Mouse (Mus musculus) G1E (cell line): Measurements from ENCODE around the gene Pkp3.

ENCODE experiments used
- CTCF ChIP-seq: IDR thresholded peaks from 2 replicates; pipeline ENCODE4 v1.5.1; 2012; ENCODE audit warnings: low read depth, low read length, inconsistent platforms, mixed read lengths
- GATA1 ChIP-seq: IDR thresholded peaks from 2 replicates; pipeline ENCODE4 v1.6.1; 2012; ENCODE audit warnings: borderline replicate concordance, low read length, inconsistent platforms, mixed read lengths

DNA sequence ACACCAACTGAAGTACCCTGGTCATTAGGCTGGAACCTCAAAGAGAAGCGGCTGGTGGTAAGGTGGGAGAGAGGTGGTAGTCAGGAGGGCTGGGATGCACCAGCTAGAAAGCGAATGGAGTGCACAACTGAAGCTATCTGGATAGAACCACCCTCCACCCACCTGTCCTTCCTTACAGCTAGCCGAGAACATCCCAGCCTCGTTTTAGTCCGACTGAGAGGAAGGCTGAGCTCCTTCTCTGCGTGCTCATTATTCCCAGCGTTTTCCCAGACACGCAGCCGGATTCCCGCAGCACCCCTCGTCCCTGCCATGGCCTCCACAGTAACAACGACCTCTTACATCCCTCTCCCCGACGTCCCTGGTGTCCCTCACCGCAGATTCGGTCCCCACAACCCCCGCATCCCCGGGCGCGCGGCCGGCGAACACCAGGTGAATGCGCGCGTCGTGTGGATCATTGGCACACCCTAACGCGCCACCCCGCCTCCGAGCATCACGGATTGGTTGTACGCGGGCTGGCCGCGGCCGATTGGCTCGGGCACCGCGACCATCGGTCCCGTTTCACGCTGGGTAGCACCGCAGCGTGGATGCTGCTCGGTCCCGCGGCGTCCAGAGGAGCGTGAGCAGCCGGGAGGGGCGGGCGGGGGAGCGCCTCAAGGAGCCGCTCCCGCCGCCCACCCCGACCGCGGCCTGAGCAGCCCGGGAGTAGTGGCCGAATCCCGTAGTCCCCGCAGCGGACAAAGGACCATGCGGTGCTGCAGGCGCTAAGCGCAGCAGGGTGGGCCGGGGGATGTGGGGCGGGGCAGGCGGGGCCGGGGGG, 17.4 kb upstream of the Pkp3 start, which contains the start of gene B4galnt4:
- TF ChIP-seq CTCF = no peak
- TF ChIP-seq GATA1 = no peak
